Mouse (Mus musculus): ENCODE data around the gene Mansc1. TPM values are rescaled to one million over a fixed set of nuclear protein-coding genes. Genes with fewer than 3 reads are reported as not detected.

The Mansc1 gene
- polyA plus RNA-seq, 1 experiment from 2014 or later, result 0.99 TPM

DNA sequence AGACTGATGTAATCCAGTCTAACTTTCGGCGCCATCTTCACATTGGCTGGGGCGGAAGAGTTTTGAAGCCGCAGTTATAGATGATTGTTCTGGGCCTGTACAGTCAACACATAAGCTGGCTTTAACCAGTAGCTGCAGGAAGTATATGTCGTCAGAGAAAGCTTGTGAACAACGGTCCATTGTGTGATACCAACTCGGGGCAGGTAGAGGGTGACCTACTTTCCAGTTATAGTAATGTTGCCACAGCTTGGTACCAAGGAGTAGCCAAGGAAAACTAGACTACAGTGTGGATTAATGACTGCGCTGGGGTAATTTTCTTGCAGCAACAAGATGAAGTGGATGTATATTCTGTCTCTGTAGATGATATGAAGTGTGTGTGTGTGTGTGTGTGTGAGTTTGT, 1.3 kb upstream of the Mansc1 start:
- Histone ChIP-seq H3K4me2 (no peak overlapping the region), H3K9ac (replicated peaks) (no peak overlapping the region), H3K27ac (replicated peaks) (no peak overlapping the region), H3K9me3 (replicated peaks) (no peaks in the 10 kb centered on the region), H3K36me3 (no peaks in the 10 kb centered on the region), H3K4me3 (replicated peaks) (no peak overlapping the region), H3K4me1 (peaks cover 10% of the 10 kb centered on the region), H3K27me3 (replicated peaks) (peaks cover 29% of the 10 kb centered on the region; the same call in 1 of the 2 replicates)
- 92% methylated on average over 8 of the region's 8 CpGs for WGBS
- ATAC-seq (ENCODE audit: low FRiP score), result no peak

DNA sequence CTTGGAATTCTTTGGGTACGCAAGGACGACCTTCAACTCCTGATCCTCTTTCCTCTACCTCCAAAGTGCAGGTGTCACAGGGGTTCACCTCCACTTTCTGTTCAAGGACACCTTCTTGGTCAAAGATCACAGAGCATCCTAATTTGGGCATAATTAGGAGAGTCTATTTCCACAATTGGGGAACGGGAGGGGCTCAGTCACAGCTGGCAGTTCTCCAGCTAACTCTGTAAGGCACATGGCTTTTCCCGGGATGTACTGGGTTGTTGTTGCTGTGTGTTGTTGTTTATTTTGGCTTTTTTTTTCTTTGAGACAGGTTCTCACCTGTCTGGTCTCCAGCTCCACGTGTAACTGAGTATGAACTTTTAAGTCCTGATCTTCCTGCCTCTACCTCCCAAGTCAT, 468 bp upstream of the Mansc1 start:
- Histone ChIP-seq H3K27ac (replicated peaks) (no peak overlapping the region), H3K9ac (replicated peaks) (no peak overlapping the region), H3K4me1 (peaks cover 10% of the 10 kb centered on the region), H3K27me3 (replicated peaks) (peaks cover 29% of the 10 kb centered on the region; the same call in 1 of the 2 replicates), H3K4me3 (replicated peaks) (peak overlapping the region; percentile 51), H3K9me3 (replicated peaks) (no peaks in the 10 kb centered on the region), H3K36me3 (no peaks in the 10 kb centered on the region), H3K4me2 (peak overlapping the region; percentile 94)
- WGBS, result 41% methylated on average over 5 of the region's 5 CpGs
- ATAC-seq (ENCODE audit: low FRiP score), result no peak

DNA sequence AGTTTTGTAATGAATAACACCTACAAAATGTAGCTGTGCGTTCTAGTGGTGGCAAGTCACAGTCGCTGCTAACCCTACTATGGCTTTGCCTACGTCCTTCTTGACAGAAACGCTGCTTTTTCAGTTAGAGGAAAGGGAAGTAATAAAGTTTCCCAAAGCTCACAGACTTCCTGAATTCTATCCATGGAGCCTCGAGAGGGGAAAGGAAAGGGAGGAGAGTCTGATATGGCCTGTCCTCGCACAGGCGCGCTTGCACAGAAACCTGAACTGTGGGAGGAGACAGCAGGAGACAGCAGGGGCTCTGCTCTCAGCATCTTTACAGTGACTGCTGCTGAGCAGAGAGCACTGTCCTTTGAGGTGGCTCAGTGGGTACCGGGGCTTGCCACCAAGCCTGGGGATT, 1.8 kb downstream of the Mansc1 start:
- Histone ChIP-seq H3K27ac (replicated peaks) (no peak overlapping the region), H3K4me3 (replicated peaks) (no peak overlapping the region), H3K9me3 (replicated peaks) (no peaks in the 10 kb centered on the region), H3K27me3 (replicated peaks) (peaks cover 29% of the 10 kb centered on the region; the same call in 1 of the 2 replicates), H3K4me2 (no peak overlapping the region), H3K36me3 (no peaks in the 10 kb centered on the region), H3K4me1 (peaks cover 10% of the 10 kb centered on the region), H3K9ac (replicated peaks) (no peak overlapping the region)
- ATAC-seq (ENCODE audit: low FRiP score), result no peak
- 72% methylated on average over 9 of the region's 9 CpGs for WGBS

DNA sequence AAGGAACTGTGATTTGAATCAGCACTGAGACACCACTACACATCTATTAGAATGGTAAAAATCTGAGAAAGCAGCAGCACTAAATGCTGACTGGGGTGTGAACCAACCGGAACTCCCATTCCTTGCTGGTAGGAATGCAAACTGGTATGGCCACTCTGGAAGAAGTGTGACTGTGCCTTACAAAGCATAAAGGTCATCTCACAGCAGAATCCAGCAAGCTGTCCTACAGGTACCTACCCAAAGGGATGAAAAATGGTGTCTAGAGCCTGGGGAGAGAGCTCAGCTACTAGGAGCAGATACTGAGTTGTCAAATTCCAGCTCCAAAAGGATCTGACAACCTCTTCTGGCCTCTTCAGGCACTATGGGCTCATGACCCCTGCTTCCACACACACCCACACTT, 5.7 kb downstream of the Mansc1 start:
- no peak overlapping the region for H3K27ac ChIP-seq (replicated peaks)
- H3K36me3 ChIP-seq, result no peaks in the 10 kb centered on the region
- H3K27me3 ChIP-seq (replicated peaks), result peaks cover 8% of the 10 kb centered on the region; the same call in 1 of the 2 replicates
- H3K4me3 ChIP-seq (replicated peaks), result no peak overlapping the region
- no peak for ATAC-seq (ENCODE audit: low FRiP score)
- H3K4me2 ChIP-seq, result no peak overlapping the region
- WGBS, result 93% methylated on average over 1 of the region's 1 CpGs
- no peak overlapping the region for H3K9ac ChIP-seq (replicated peaks)
- H3K9me3 ChIP-seq (replicated peaks), result no peaks in the 10 kb centered on the region
- no peaks in the 10 kb centered on the region for H3K4me1 ChIP-seq

DNA sequence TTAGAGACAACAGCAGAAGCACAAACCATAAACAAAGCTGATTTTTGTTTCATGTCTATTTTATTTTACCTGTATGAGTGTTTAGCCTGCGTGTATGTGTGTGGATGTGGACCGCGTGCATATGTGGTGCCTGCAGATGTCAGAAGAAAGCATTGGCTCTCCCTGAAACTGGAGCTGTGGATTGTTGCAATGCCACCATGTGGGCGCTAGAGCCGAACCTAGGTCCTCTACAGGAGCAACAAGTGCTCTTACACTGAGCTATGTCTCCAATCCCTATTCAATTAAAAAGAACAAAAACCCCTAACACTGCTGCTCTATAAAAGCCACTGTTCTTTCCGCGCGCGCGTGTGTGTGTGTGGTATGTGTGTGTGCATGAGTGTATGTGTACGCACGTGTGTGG, 6.9 kb downstream of the Mansc1 start:
- Histone ChIP-seq H3K36me3 (no peaks in the 10 kb centered on the region), H3K4me3 (replicated peaks) (no peak overlapping the region), H3K27ac (replicated peaks) (no peak overlapping the region), H3K4me1 (no peaks in the 10 kb centered on the region), H3K9ac (replicated peaks) (no peak overlapping the region), H3K9me3 (replicated peaks) (no peaks in the 10 kb centered on the region), H3K4me2 (no peak overlapping the region), H3K27me3 (replicated peaks) (0 out of 2 replicates have a peak, but pooled peaks cover under 1% of the 10 kb centered on the region)
- no peak for ATAC-seq (ENCODE audit: low FRiP score)
- WGBS, result 73% methylated on average over 12 of the region's 12 CpGs

DNA sequence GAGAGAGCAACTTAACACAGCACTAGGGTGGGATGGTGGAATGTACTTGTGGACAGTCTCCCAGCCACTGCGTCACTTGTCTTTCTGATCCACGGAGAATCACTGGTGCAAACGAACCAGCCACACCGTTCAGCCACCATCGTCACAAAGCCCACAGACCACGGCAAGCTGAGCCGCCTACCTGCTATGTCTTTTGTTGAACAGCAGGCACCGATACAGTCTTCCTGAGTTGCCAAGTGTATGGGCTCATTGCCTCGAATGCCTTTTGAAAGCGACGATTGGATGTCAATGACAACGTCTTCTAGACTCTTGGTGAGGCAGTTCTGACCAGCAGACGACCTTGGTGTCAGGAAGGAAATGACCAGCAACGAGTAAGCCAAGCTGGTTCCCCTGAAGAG, 10.7 kb downstream of the Mansc1 start:
- WGBS, result 84% methylated on average over 14 of the region's 14 CpGs
- no peak overlapping the region for H3K27ac ChIP-seq (replicated peaks)
- no peaks in the 10 kb centered on the region for H3K36me3 ChIP-seq
- no peaks in the 10 kb centered on the region for H3K9me3 ChIP-seq (replicated peaks)
- H3K9ac ChIP-seq (replicated peaks), result no peak overlapping the region
- ATAC-seq (ENCODE audit: low FRiP score), result no peak
- H3K27me3 ChIP-seq (replicated peaks), result no peaks in the 10 kb centered on the region
- H3K4me1 ChIP-seq, result no peaks in the 10 kb centered on the region
- H3K4me2 ChIP-seq, result no peak overlapping the region
- H3K4me3 ChIP-seq (replicated peaks), result no peak overlapping the region

DNA sequence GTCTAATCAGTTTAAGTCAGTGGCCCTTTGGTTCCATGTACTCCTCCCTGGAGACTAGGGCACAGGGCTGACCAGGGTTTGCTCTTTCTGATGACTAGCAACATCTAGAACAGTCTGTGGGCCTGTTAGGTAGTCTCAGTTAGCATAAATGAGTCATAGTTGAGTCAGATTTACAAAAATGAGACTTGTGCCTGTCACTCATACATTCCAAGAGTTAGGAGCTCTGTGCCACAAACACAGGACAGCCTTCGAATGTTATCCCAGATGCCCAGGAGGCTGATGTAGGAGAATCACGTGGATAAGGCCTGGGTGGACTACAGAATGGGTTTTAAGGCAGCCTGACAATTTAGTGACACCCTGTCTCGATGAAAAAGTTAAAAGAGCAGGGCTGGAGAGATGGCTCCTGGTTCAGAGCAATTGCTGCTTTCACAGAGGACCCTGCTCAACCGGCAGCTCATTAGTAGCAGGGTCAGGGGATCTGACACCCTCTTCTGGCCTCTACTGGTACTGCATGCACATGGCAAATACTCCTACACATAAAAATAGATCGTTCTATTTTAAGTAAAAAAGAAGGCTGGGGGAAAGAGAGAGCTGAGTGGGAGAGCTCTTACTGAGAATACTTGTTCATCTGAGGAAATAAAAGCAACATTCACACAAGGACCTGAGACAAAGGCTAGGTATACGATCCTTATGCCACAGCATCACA, 11.3 kb downstream of the Mansc1 start:
- H3K27ac ChIP-seq (replicated peaks), result no peak overlapping the region
- no peak overlapping the region for H3K4me3 ChIP-seq (replicated peaks)
- H3K4me1 ChIP-seq, result no peaks in the 10 kb centered on the region
- no peak overlapping the region for H3K4me2 ChIP-seq
- no peak for ATAC-seq (ENCODE audit: low FRiP score)
- H3K36me3 ChIP-seq, result no peaks in the 10 kb centered on the region
- WGBS, result 72% methylated on average over 6 of the region's 6 CpGs
- no peaks in the 10 kb centered on the region for H3K27me3 ChIP-seq (replicated peaks)
- H3K9ac ChIP-seq (replicated peaks), result no peak overlapping the region
- H3K9me3 ChIP-seq (replicated peaks), result no peaks in the 10 kb centered on the region

DNA sequence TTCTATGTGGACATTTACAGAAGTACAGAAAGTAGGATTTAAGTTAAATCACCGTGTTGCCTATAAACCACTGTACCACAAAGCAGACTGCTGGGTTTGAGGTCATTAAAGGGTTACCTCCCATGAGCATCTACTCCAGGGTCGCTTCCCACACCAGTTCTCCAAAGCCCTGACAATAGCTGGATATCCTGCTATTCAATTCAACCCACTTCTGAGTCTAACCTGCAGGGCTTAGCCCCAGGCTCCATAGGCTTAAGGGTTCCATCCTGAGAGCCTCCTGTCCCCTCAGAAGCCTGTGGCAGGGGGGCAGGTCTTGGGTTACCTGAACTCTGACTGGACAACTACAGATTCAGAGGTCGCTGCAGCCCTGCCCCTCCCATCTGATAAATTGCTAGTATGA, 12.2 kb downstream of the Mansc1 start:
- H3K27me3 ChIP-seq (replicated peaks), result no peaks in the 10 kb centered on the region
- H3K36me3 ChIP-seq, result no peaks in the 10 kb centered on the region
- no peak overlapping the region for H3K4me2 ChIP-seq
- WGBS, result 64% methylated on average over 3 of the region's 3 CpGs
- H3K9ac ChIP-seq (replicated peaks), result no peak overlapping the region
- H3K4me1 ChIP-seq, result no peaks in the 10 kb centered on the region
- ATAC-seq (ENCODE audit: low FRiP score), result no peak
- H3K9me3 ChIP-seq (replicated peaks), result no peaks in the 10 kb centered on the region
- H3K4me3 ChIP-seq (replicated peaks), result no peak overlapping the region
- H3K27ac ChIP-seq (replicated peaks), result no peak overlapping the region

DNA sequence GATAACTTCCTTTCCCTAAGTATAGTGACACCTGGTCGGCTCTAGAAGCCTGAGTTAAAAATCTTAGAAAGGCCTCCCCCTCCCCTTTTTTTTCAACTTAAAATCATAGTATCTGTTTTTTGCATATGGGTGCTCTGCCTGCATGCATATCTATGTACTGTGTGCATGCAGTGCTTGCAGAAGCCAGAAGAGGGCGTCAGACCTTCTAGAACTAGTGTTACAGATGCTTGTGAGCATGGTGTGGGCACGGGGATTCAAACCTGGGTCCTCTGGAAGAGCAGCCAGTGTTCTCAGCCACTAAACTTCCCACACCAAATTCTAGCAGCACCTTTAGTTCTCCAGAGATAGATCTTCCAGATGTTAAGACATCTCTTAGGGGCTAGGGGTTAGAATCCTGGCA, 14.7 kb downstream of the Mansc1 start:
- Histone ChIP-seq H3K9me3 (replicated peaks) (no peaks in the 10 kb centered on the region), H3K36me3 (no peaks in the 10 kb centered on the region), H3K4me2 (no peak overlapping the region), H3K9ac (replicated peaks) (no peak overlapping the region), H3K27me3 (replicated peaks) (no peaks in the 10 kb centered on the region), H3K27ac (replicated peaks) (no peak overlapping the region), H3K4me3 (replicated peaks) (no peak overlapping the region), H3K4me1 (0 out of 2 replicates have a peak, but pooled peaks cover 2% of the 10 kb centered on the region)
- WGBS, result 60% methylated on average over 3 of the region's 3 CpGs
- no peak for ATAC-seq (ENCODE audit: low FRiP score)

DNA sequence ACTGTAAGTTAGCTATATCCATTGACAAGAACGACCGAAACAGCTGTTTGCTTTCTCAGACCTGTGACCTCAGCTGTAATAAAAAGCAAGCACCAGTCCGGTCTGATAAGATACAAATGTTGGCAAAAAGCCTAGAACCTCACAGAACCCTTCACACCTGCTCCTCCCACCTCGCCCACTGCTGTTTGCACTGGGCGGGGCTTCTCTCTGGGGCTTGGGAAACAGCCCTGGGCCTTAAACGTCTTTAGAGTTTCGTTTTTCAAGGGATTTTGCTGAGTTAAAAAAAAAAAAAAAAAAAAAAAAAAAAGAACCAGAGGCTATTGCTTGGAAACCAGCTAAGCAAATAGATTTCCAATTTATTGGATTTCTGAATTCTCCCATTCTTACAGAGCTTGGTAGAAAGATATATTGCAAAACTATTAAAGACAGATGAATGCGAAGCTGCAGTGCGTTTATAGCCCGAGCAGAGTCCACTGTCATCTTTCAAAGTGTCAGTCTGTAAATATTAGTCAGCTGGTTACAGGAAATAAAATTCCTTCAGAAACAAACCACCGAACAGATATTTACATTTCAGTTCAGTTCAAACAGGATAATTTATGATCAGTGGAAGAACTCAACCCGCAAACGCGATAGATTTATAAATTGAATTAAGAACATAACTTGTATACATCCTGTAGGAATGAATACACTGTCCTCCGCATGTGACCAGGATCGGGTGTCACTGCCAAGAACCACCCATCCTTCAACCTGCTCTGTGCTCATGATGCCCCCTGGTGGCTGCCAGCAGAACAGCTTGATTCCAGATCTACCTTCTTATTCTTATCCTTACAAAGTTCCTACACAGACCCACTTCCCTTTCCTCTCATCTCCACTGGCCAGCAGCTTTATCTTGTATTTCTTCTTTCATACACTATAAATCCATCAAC, 17.3 kb downstream of the Mansc1 start:
- ATAC-seq (ENCODE audit: low FRiP score), result peak; percentile 58
- no peak overlapping the region for H3K9ac ChIP-seq (replicated peaks)
- H3K27me3 ChIP-seq (replicated peaks), result no peaks in the 10 kb centered on the region
- H3K4me1 ChIP-seq, result 0 out of 2 replicates have a peak, but pooled peaks cover 2% of the 10 kb centered on the region
- no peaks in the 10 kb centered on the region for H3K36me3 ChIP-seq
- H3K4me3 ChIP-seq (replicated peaks), result no peak overlapping the region
- H3K27ac ChIP-seq (replicated peaks), result no peak overlapping the region
- H3K9me3 ChIP-seq (replicated peaks), result no peaks in the 10 kb centered on the region
- peak overlapping the region; percentile 30 for H3K4me2 ChIP-seq
- 20% methylated on average over 16 of the region's 16 CpGs for WGBS

DNA sequence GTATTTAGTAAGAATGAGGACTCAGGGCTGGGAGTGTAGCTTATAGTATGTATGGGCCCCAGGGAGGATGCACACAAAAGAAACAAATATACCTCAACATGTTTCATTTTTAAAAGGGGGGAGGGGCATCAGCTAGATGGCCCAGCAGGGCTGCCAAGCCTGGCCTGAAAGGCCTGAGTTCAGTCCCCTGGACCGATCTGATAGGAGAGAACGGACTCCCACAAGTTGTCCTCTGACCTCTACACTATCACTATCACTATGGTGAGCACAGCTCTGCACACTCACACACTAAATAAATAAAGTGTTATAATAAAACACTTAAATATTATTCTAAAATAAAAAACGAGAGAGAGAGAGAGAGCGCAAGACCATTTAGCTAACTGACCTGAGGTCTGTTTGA, 18.0 kb downstream of the Mansc1 start:
- Histone ChIP-seq H3K36me3 (no peaks in the 10 kb centered on the region), H3K9me3 (replicated peaks) (no peaks in the 10 kb centered on the region), H3K4me3 (replicated peaks) (no peak overlapping the region), H3K4me1 (0 out of 2 replicates have a peak, but pooled peaks cover 2% of the 10 kb centered on the region), H3K27me3 (replicated peaks) (no peaks in the 10 kb centered on the region), H3K4me2 (no peak overlapping the region), H3K9ac (replicated peaks) (no peak overlapping the region), H3K27ac (replicated peaks) (no peak overlapping the region)
- 80% methylated on average over 4 of the region's 4 CpGs for WGBS
- no peak for ATAC-seq (ENCODE audit: low FRiP score)

DNA sequence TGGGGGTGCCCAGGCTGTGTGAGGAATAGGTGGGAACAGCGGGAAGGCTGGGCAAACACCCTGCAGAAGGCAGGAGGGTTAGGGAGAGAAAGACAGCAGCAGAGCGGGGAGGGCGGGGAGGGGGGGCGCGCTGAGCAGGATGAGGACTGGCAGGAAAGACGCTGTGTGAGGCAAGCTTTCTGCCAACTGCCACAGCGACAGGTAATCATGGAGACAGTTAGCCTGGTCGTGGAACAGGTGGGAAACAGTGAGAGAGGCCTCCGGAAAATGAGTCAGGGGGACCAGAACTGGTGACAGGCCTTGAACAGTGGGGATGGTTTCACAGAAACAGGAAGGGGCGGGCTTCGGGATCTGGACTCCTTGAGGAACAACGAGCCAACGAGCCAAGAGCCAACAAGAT, 20.4 kb downstream of the Mansc1 start:
- ATAC-seq (ENCODE audit: low FRiP score), result no peak
- Histone ChIP-seq H3K27me3 (replicated peaks) (no peaks in the 10 kb centered on the region), H3K9me3 (replicated peaks) (no peaks in the 10 kb centered on the region), H3K27ac (replicated peaks) (no peak overlapping the region), H3K36me3 (no peaks in the 10 kb centered on the region), H3K4me3 (replicated peaks) (no peak overlapping the region), H3K9ac (replicated peaks) (no peak overlapping the region), H3K4me2 (no peak overlapping the region), H3K4me1 (0 out of 2 replicates have a peak, but pooled peaks cover 2% of the 10 kb centered on the region)
- 81% methylated on average over 13 of the region's 13 CpGs for WGBS
